Mouse (Mus musculus) kidney, adult 2 months (tissue): Measurements from ENCODE around the gene Gpc6.

Source experiments
- CTCF ChIP-seq: fragments of 200-500 bp; conservative IDR thresholded peaks from 2 replicates; pipeline ENCODE4 v1.5.1; 2011; ENCODE audit warnings: low read depth, mild to moderate bottlenecking, control low read depth, low read length, moderate library complexity, mixed read lengths; ENCODE audit not compliant: insufficient read depth, insufficient read length
- POLR2A ChIP-seq: fragments of 200-500 bp; IDR thresholded peaks from one replicate; pipeline ENCODE4 v1.6.1; 2011; ENCODE audit warnings: low read depth, low read length, control low read depth

DNA sequence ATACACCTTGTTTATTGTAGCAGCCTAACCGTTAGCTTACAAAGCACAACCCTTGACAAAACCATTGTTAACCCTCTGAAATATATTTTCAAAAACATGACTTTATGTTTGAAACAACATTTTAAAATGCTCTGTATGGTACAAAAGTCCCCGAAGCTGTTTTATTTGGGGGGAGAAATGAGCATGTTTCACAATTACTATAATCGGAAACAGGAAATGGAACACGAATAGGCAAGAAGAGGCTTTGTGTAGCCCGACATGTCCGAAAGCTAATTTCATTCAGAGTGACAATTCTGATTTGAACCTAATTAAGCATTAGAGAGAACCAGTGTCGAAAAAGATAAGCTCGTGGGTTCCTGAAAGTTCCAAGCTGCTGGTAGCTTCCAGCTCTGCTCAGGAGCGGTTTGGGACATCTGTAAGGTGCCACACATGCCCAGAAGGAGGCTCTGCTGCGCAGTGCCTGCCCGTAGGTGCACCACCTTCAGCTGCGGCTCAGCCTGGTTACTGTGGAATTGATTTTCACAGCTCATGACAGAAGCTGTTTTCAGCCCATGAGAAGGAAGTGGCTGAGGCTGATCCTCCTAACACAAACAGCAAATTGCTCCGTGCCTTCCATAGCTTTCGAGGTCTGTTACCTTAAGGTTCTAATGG lies 12.9 kb downstream of the Gpc6 start:
- TF ChIP-seq CTCF: no peak; the same call in 1 of the 2 replicates
- no peak for TF ChIP-seq POLR2A
